Mouse (Mus musculus): Measurements from ENCODE around the gene Tectb. TPM values are rescaled to one million over a fixed set of nuclear protein-coding genes. Genes with fewer than 3 reads are reported as not detected.

Tectb gene
- 0.65 and 0.68 TPM in 2 replicates for polyA plus RNA-seq (2014; fragmentation: Nextera tagmentation; extraction: Ambion mirVana)

- ATAC-seq (ENCODE audit: low FRiP score, low TSS enrichment) (no peak), DNase-seq (no peak)
- Histone ChIP-seq H3K4me3 (replicated peaks; ENCODE audit: low read depth, low read length) (no peak within 1 kb of the TSS), H3K27ac (replicated peaks; ENCODE audit: low read depth, low read length) (no peak within 1 kb of the TSS), H3K9ac (replicated peaks; ENCODE audit: low read length) (no peak within 1 kb of the TSS), H3K4me2 (ENCODE audit: low read length) (no peak within 1 kb of the TSS), H3K27me3 (ENCODE audit: control insufficient read depth, insufficient read depth, low read length) (no peaks in the 10 kb centered on the region), H3K9me3 (ENCODE audit: control insufficient read depth, low read length) (no peaks in the 10 kb centered on the region), H3K4me1 (ENCODE audit: control insufficient read depth, insufficient read depth, low read length) (peaks cover 9% of the 10 kb centered on the region; the same call in 1 of the 2 replicates), H3K36me3 (ENCODE audit: control insufficient read depth, insufficient read depth, low read length) (no peaks in the 10 kb centered on the region)
- WGBS: 59% methylated on average over 5 of the region's 5 CpGs
Measured at GRCm38 (mm10) chr19:55180433-55180832, at the start of gene Tectb. Gene Tectb (plus strand): TSS chr19:55180733.

GRCm38 (mm10) chr19:55131747-55132146 lies 48.8 kb upstream of the Tectb start:
- WGBS: 61% methylated on average over 1 of the region's 1 CpGs
- H3K27me3 ChIP-seq (ENCODE audit: control insufficient read depth, insufficient read depth, low read length): no peaks in the 10 kb centered on the region
- H3K4me3 ChIP-seq (replicated peaks; ENCODE audit: low read depth, low read length): no peak overlapping the region
- H3K9me3 ChIP-seq (ENCODE audit: control insufficient read depth, low read length): no peaks in the 10 kb centered on the region
- DNase-seq: no peak
- no peak overlapping the region for H3K27ac ChIP-seq (replicated peaks; ENCODE audit: low read depth, low read length)
- H3K9ac ChIP-seq (replicated peaks; ENCODE audit: low read length): no peak overlapping the region
- H3K4me1 ChIP-seq (ENCODE audit: control insufficient read depth, insufficient read depth, low read length): peaks cover 2% of the 10 kb centered on the region; the same call in 1 of the 2 replicates
- no peak overlapping the region for H3K4me2 ChIP-seq (ENCODE audit: low read length)
- no peaks in the 10 kb centered on the region for H3K36me3 ChIP-seq (ENCODE audit: control insufficient read depth, insufficient read depth, low read length)
- ATAC-seq (ENCODE audit: low FRiP score, low TSS enrichment): no peak

DNA sequence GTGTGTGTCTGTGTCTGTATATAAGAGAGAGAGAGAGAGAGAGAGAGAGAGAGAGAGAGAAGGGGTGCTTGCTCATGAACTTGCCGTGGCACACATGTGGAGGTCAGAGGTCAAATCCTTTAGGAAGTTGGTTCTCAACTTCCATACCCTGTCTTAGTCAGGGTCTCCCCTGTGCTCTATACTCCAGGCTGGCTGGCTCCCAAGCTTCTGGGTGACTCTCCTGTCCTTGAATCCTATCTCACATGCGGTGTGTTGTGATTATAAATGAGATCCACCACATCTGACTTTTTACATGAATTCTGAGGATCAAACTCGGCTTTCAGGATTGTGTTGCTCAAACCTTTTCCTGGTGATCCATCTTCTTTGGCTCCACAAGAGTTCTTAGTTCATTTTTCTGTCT lies 48.1 kb upstream of the Tectb start:
- Histone ChIP-seq H3K9ac (replicated peaks; ENCODE audit: low read length) (no peak overlapping the region), H3K4me2 (ENCODE audit: low read length) (no peak overlapping the region), H3K4me3 (replicated peaks; ENCODE audit: low read depth, low read length) (no peak overlapping the region), H3K4me1 (ENCODE audit: control insufficient read depth, insufficient read depth, low read length) (peaks cover 4% of the 10 kb centered on the region; the same call in 1 of the 2 replicates), H3K27ac (replicated peaks; ENCODE audit: low read depth, low read length) (no peak overlapping the region), H3K36me3 (ENCODE audit: control insufficient read depth, insufficient read depth, low read length) (no peaks in the 10 kb centered on the region), H3K9me3 (ENCODE audit: control insufficient read depth, low read length) (no peaks in the 10 kb centered on the region), H3K27me3 (ENCODE audit: control insufficient read depth, insufficient read depth, low read length) (no peaks in the 10 kb centered on the region)
- ATAC-seq (ENCODE audit: low FRiP score, low TSS enrichment) (no peak), DNase-seq (no peak)
- WGBS: 91% methylated on average over 3 of the region's 3 CpGs

GRCm38 (mm10) chr19:55134521-55134920 lies 46.0 kb upstream of the Tectb start:
- H3K9me3 ChIP-seq (ENCODE audit: control insufficient read depth, low read length): no peaks in the 10 kb centered on the region
- no peak overlapping the region for H3K4me3 ChIP-seq (replicated peaks; ENCODE audit: low read depth, low read length)
- H3K9ac ChIP-seq (replicated peaks; ENCODE audit: low read length): no peak overlapping the region
- no peak for DNase-seq
- no peaks in the 10 kb centered on the region for H3K27me3 ChIP-seq (ENCODE audit: control insufficient read depth, insufficient read depth, low read length)
- no peak overlapping the region for H3K4me2 ChIP-seq (ENCODE audit: low read length)
- no peaks in the 10 kb centered on the region for H3K36me3 ChIP-seq (ENCODE audit: control insufficient read depth, insufficient read depth, low read length)
- H3K27ac ChIP-seq (replicated peaks; ENCODE audit: low read depth, low read length): no peak overlapping the region
- peaks cover 4% of the 10 kb centered on the region; the same call in 1 of the 2 replicates for H3K4me1 ChIP-seq (ENCODE audit: control insufficient read depth, insufficient read depth, low read length)
- no peak for ATAC-seq (ENCODE audit: low FRiP score, low TSS enrichment)
- WGBS: 80% methylated on average over 9 of the region's 9 CpGs

GRCm38 (mm10) chr19:55135918-55136317 lies 44.6 kb upstream of the Tectb start:
- Histone ChIP-seq H3K27ac (replicated peaks; ENCODE audit: low read depth, low read length) (no peak overlapping the region), H3K4me2 (ENCODE audit: low read length) (no peak overlapping the region), H3K4me1 (ENCODE audit: control insufficient read depth, insufficient read depth, low read length) (peaks cover 4% of the 10 kb centered on the region; the same call in 1 of the 2 replicates), H3K36me3 (ENCODE audit: control insufficient read depth, insufficient read depth, low read length) (no peaks in the 10 kb centered on the region), H3K9me3 (ENCODE audit: control insufficient read depth, low read length) (no peaks in the 10 kb centered on the region), H3K9ac (replicated peaks; ENCODE audit: low read length) (no peak overlapping the region), H3K27me3 (ENCODE audit: control insufficient read depth, insufficient read depth, low read length) (no peaks in the 10 kb centered on the region), H3K4me3 (replicated peaks; ENCODE audit: low read depth, low read length) (no peak overlapping the region)
- WGBS: 87% methylated on average over 3 of the region's 3 CpGs
- ATAC-seq (ENCODE audit: low FRiP score, low TSS enrichment) (no peak), DNase-seq (no peak)

DNA sequence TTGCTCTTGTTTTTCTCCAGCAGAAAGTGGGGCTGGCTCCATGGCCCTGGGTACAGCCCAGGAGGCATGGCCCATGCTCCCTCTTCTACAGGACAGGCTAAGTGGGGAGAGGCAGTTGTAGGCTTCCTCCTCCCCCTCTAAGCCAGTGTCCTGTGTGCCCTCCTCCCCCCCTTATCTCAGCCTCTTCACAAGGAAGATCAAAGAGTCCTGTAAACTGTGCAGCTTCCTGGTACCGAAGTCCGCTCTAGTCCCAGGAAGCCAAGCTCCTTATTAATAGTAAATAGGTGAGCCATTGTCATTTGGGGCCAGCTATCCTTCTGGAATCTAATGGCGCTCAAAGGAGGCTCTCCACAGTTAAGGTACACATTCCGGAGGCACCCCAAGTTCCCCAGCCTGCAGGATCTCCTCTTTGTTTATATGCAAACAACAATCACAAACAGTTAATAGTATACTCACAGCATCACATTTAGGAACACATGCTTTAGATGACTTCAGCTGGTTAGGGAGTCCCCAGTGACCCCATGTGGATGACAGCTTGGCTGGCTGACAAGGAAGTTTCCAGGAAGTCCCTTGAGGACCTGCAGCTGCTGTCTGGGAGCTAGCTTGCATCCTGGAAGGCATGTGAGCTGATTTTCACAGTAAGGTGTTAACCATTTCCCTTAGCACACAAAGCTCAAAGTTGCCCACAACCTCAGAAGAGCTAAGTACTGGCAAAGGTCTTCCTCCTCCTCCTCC lies 43.7 kb upstream of the Tectb start:
- WGBS: 59% methylated on average over 4 of the region's 4 CpGs
- no peaks in the 10 kb centered on the region for H3K36me3 ChIP-seq (ENCODE audit: control insufficient read depth, insufficient read depth, low read length)
- no peak overlapping the region for H3K9ac ChIP-seq (replicated peaks; ENCODE audit: low read length)
- peaks cover 4% of the 10 kb centered on the region; the same call in 1 of the 2 replicates for H3K4me1 ChIP-seq (ENCODE audit: control insufficient read depth, insufficient read depth, low read length)
- DNase-seq (peak; percentile 42), ATAC-seq (ENCODE audit: low FRiP score, low TSS enrichment) (no peak)
- H3K27me3 ChIP-seq (ENCODE audit: control insufficient read depth, insufficient read depth, low read length): no peaks in the 10 kb centered on the region
- no peak overlapping the region for H3K27ac ChIP-seq (replicated peaks; ENCODE audit: low read depth, low read length)
- H3K9me3 ChIP-seq (ENCODE audit: control insufficient read depth, low read length): no peaks in the 10 kb centered on the region
- no peak overlapping the region for H3K4me2 ChIP-seq (ENCODE audit: low read length)
- H3K4me3 ChIP-seq (replicated peaks; ENCODE audit: low read depth, low read length): no peak overlapping the region

- H3K4me2 ChIP-seq (ENCODE audit: low read length): no peak overlapping the region
- peaks cover 4% of the 10 kb centered on the region; the same call in 1 of the 2 replicates for H3K4me1 ChIP-seq (ENCODE audit: control insufficient read depth, insufficient read depth, low read length)
- DNase-seq: peak; percentile 35
- no peak for ATAC-seq (ENCODE audit: low FRiP score, low TSS enrichment)
- no peak overlapping the region for H3K9ac ChIP-seq (replicated peaks; ENCODE audit: low read length)
- 22% methylated on average over 7 of the region's 7 CpGs for WGBS
- no peaks in the 10 kb centered on the region for H3K36me3 ChIP-seq (ENCODE audit: control insufficient read depth, insufficient read depth, low read length)
- H3K27ac ChIP-seq (replicated peaks; ENCODE audit: low read depth, low read length): no peak overlapping the region
- H3K4me3 ChIP-seq (replicated peaks; ENCODE audit: low read depth, low read length): no peak overlapping the region
- no peaks in the 10 kb centered on the region for H3K27me3 ChIP-seq (ENCODE audit: control insufficient read depth, insufficient read depth, low read length)
- no peaks in the 10 kb centered on the region for H3K9me3 ChIP-seq (ENCODE audit: control insufficient read depth, low read length)
Measured at GRCm38 (mm10) chr19:55137884-55138283, 42.6 kb upstream of the Tectb start.

DNA sequence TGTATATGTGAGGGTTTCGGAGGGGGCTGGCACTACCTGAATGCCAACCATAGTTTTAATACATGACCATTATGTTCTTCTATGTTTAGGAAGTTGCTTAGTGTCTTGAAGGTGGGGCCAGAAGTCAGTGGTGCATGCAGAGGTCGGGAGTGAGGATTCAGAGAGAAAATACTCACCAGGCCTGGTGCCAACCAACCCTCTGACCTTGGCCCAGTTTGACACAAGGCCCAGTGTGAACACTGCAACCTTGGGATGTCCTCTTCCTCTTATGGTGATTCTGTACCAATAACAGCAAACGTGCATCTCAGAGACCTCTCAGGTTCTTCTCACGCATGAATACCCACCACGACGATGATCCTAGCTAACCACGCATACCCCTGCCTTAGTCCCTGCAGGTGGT lies 42.0 kb upstream of the Tectb start:
- H3K27me3 ChIP-seq (ENCODE audit: control insufficient read depth, insufficient read depth, low read length): no peaks in the 10 kb centered on the region
- no peaks in the 10 kb centered on the region for H3K9me3 ChIP-seq (ENCODE audit: control insufficient read depth, low read length)
- DNase-seq (no peak), ATAC-seq (ENCODE audit: low FRiP score, low TSS enrichment) (no peak)
- no peak overlapping the region for H3K4me3 ChIP-seq (replicated peaks; ENCODE audit: low read depth, low read length)
- no peaks in the 10 kb centered on the region for H3K36me3 ChIP-seq (ENCODE audit: control insufficient read depth, insufficient read depth, low read length)
- H3K9ac ChIP-seq (replicated peaks; ENCODE audit: low read length): no peak overlapping the region
- 70% methylated on average over 7 of the region's 7 CpGs for WGBS
- no peak overlapping the region for H3K27ac ChIP-seq (replicated peaks; ENCODE audit: low read depth, low read length)
- peaks cover 4% of the 10 kb centered on the region; the same call in 1 of the 2 replicates for H3K4me1 ChIP-seq (ENCODE audit: control insufficient read depth, insufficient read depth, low read length)
- no peak overlapping the region for H3K4me2 ChIP-seq (ENCODE audit: low read length)

- H3K4me2 ChIP-seq (ENCODE audit: low read length): no peak overlapping the region
- H3K4me1 ChIP-seq (ENCODE audit: control insufficient read depth, insufficient read depth, low read length): peaks cover 11% of the 10 kb centered on the region
- H3K27ac ChIP-seq (replicated peaks; ENCODE audit: low read depth, low read length): no peak overlapping the region
- no peak overlapping the region for H3K9ac ChIP-seq (replicated peaks; ENCODE audit: low read length)
- no peak for ATAC-seq (ENCODE audit: low FRiP score, low TSS enrichment)
- no peaks in the 10 kb centered on the region for H3K36me3 ChIP-seq (ENCODE audit: control insufficient read depth, insufficient read depth, low read length)
- H3K9me3 ChIP-seq (ENCODE audit: control insufficient read depth, low read length): no peaks in the 10 kb centered on the region
- 81% methylated on average over 7 of the region's 7 CpGs for WGBS
- no peak for DNase-seq
- H3K27me3 ChIP-seq (ENCODE audit: control insufficient read depth, insufficient read depth, low read length): no peaks in the 10 kb centered on the region
- no peak overlapping the region for H3K4me3 ChIP-seq (replicated peaks; ENCODE audit: low read depth, low read length)
Measured at GRCm38 (mm10) chr19:55139301-55139700, 41.2 kb upstream of the Tectb start.
